In the genomic region with DNA sequence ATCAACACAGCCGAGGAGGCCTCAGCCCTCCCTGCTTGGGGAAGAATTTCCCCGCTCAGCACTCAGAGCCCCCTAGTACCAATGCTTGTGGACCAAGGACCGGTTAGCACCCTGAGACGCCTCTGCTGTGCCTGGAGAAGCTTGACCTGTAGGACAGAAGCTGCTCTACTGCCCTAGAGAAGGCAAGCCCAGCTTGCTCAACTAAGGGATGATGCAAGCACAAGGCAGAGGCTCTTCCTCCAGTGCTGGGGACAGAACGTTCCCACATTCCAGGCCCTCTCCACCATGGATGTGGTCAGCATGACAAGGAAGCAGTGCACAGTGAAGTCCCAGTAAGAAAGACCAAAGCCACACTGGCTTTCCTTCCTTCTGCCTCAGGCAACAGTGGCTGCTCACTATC, we compare ENCODE assay signal across 11 mouse cellular contexts.
DNase-seq lines count a peak whose midpoint lies in the region; ATAC-seq lines count a peak whose summit lies in the region.
"Had no signal": no experiment of that assay in that cellular context is flagged by ENCODE, and none has a peak within 500 bp of the region (broad histone marks: within the 10 kb centered on the region; RNA-seq: fewer than 3 reads in every experiment).

No protein-coding gene starts in this region.

- H3K27ac ChIP-seq in forebrain, embryonic 10.5 days = 0 out of 2 replicates have a peak overlapping the region, but pooled peaks have one; percentile 13
- H3K27ac ChIP-seq in forebrain, embryonic 12.5 days = no peak overlapping the region
- H3K27ac ChIP-seq in embryonic facial prominence, embryonic 10.5 days (replicated peaks) = peak overlapping the region; percentile 30; the same call in 1 of the 2 replicates
- H3K27ac ChIP-seq in intestine, embryonic 16.5 days (ENCODE audit: low read length) = peak overlapping the region; percentile 23; the same call in 1 of the 2 replicates
- H3K27ac ChIP-seq in forebrain, embryonic 15.5 days (replicated peaks) = no peak overlapping the region
- H3K27ac ChIP-seq in midbrain, embryonic 13.5 days = no peak overlapping the region
- H3K27ac ChIP-seq: liver, embryonic 14.5 days had no signal

- H3K9ac ChIP-seq in forebrain, embryonic 12.5 days = no peak overlapping the region
- no peak overlapping the region for H3K9ac ChIP-seq in intestine, embryonic 16.5 days (ENCODE audit: low read depth, low read length)
- no peak overlapping the region for H3K9ac ChIP-seq in forebrain, embryonic 15.5 days (replicated peaks)
- no peak overlapping the region for H3K9ac ChIP-seq in midbrain, embryonic 13.5 days (replicated peaks)
- H3K9ac ChIP-seq: liver, embryonic 14.5 days had no signal

- peaks cover 12% of the 10 kb centered on the region for H3K4me1 ChIP-seq in forebrain, embryonic 10.5 days
- peaks cover 10% of the 10 kb centered on the region; the same call in 1 of the 2 replicates for H3K4me1 ChIP-seq in forebrain, embryonic 12.5 days
- H3K4me1 ChIP-seq in embryonic facial prominence, embryonic 10.5 days = peaks cover 26% of the 10 kb centered on the region
- peaks cover 30% of the 10 kb centered on the region for H3K4me1 ChIP-seq in intestine, embryonic 16.5 days (ENCODE audit: control insufficient read depth, insufficient read depth, low read length)
- H3K4me1 ChIP-seq in forebrain, embryonic 15.5 days = 0 out of 2 replicates have a peak, but pooled peaks cover 6% of the 10 kb centered on the region
- H3K4me1 ChIP-seq in midbrain, embryonic 13.5 days (replicated peaks) = 0 out of 2 replicates have a peak, but pooled peaks cover 7% of the 10 kb centered on the region

- DNase-seq in forebrain, embryonic 10.5 days (ENCODE audit: extremely low spot score, low spot score) = no peak
- DNase-seq in embryonic facial prominence, embryonic 10.5 days (ENCODE audit: low spot score) = no peak
- DNase-seq in kidney, adult 11 months = no peak
- DNase-seq: cerebellum, adult 8-10 months; thymus, postnatal 36 days had no signal

- no peaks in the 10 kb centered on the region for H3K36me3 ChIP-seq in forebrain, embryonic 10.5 days (replicated peaks)
- no peaks in the 10 kb centered on the region for H3K36me3 ChIP-seq in forebrain, embryonic 12.5 days (replicated peaks)
- H3K36me3 ChIP-seq in embryonic facial prominence, embryonic 10.5 days (replicated peaks) = no peaks in the 10 kb centered on the region
- H3K36me3 ChIP-seq in intestine, embryonic 16.5 days (ENCODE audit: control insufficient read depth, insufficient read depth, low read length) = no peaks in the 10 kb centered on the region
- no peaks in the 10 kb centered on the region for H3K36me3 ChIP-seq in forebrain, embryonic 15.5 days
- H3K36me3 ChIP-seq in midbrain, embryonic 13.5 days = no peaks in the 10 kb centered on the region

- no peaks in the 10 kb centered on the region for H3K9me3 ChIP-seq in forebrain, embryonic 10.5 days
- H3K9me3 ChIP-seq in forebrain, embryonic 12.5 days = no peaks in the 10 kb centered on the region
- H3K9me3 ChIP-seq in embryonic facial prominence, embryonic 10.5 days = no peaks in the 10 kb centered on the region
- H3K9me3 ChIP-seq in intestine, embryonic 16.5 days (ENCODE audit: control insufficient read depth, low read length) = no peaks in the 10 kb centered on the region
- H3K9me3 ChIP-seq in forebrain, embryonic 15.5 days = no peaks in the 10 kb centered on the region
- no peaks in the 10 kb centered on the region for H3K9me3 ChIP-seq in midbrain, embryonic 13.5 days

- WGBS in forebrain, embryonic 10.5 days = 82% methylated on average over 5 of the region's 5 CpGs
- WGBS in forebrain, embryonic 12.5 days = 77% methylated on average over 5 of the region's 5 CpGs
- 74% methylated on average over 5 of the region's 5 CpGs for WGBS in embryonic facial prominence, embryonic 10.5 days
- WGBS in intestine, embryonic 16.5 days = 54% methylated on average over 5 of the region's 5 CpGs
- 79% methylated on average over 5 of the region's 5 CpGs for WGBS in forebrain, embryonic 15.5 days
- whole genome bisulfite sequencing in midbrain, embryonic 13.5 days = 83% methylated on average over 5 of the region's 5 CpGs

- no peak overlapping the region for H3K4me3 ChIP-seq in forebrain, embryonic 10.5 days
- no peak overlapping the region for H3K4me3 ChIP-seq in forebrain, embryonic 12.5 days (replicated peaks)
- H3K4me3 ChIP-seq in embryonic facial prominence, embryonic 10.5 days = no peak overlapping the region
- H3K4me3 ChIP-seq in intestine, embryonic 16.5 days (ENCODE audit: low read length) = no peak overlapping the region
- H3K4me3 ChIP-seq in forebrain, embryonic 15.5 days = no peak overlapping the region
- H3K4me3 ChIP-seq in midbrain, embryonic 13.5 days (replicated peaks) = no peak overlapping the region

- H3K4me2 ChIP-seq in forebrain, embryonic 12.5 days = no peak overlapping the region
- H3K4me2 ChIP-seq in intestine, embryonic 16.5 days (ENCODE audit: low read depth, low read length) = no peak overlapping the region
- no peak overlapping the region for H3K4me2 ChIP-seq in forebrain, embryonic 15.5 days (replicated peaks)
- H3K4me2 ChIP-seq in midbrain, embryonic 13.5 days (replicated peaks) = no peak overlapping the region

- ATAC-seq in forebrain, embryonic 12.5 days (ENCODE audit: low FRiP score) = no peak
- ATAC-seq in intestine, embryonic 16.5 days = peak; percentile 61
- peak; percentile 66 for ATAC-seq in megakaryocyte progenitor cell, adult 5-6 weeks (replicated peaks; ENCODE audit: poor library complexity)
- no peak for ATAC-seq in forebrain, embryonic 15.5 days (replicated peaks)
- ATAC-seq in midbrain, embryonic 13.5 days = no peak

- H3K27me3 ChIP-seq in forebrain, embryonic 10.5 days (ENCODE audit: poor library complexity, severe bottlenecking) = no peaks in the 10 kb centered on the region
- no peaks in the 10 kb centered on the region for H3K27me3 ChIP-seq in forebrain, embryonic 12.5 days
- H3K27me3 ChIP-seq in embryonic facial prominence, embryonic 10.5 days (replicated peaks; ENCODE audit: low read depth, poor library complexity, severe bottlenecking) = no peaks in the 10 kb centered on the region
- no peaks in the 10 kb centered on the region for H3K27me3 ChIP-seq in intestine, embryonic 16.5 days (replicated peaks; ENCODE audit: control insufficient read depth, insufficient read depth, low read length)
- no peaks in the 10 kb centered on the region for H3K27me3 ChIP-seq in forebrain, embryonic 15.5 days
- no peaks in the 10 kb centered on the region for H3K27me3 ChIP-seq in midbrain, embryonic 13.5 days

Comparison
In these comparisons a context has a peak if more than half of its experiments do, and no peak if none do; other contexts are left out.
1. H3K27ac ChIP-seq: peak in forebrain, embryonic 10.5 days (single experiment), embryonic facial prominence, embryonic 10.5 days (single experiment) and intestine, embryonic 16.5 days (single experiment); none in forebrain, embryonic 12.5 days (single experiment), forebrain, embryonic 15.5 days (single experiment) and midbrain, embryonic 13.5 days (single experiment).
2. ATAC-seq: peak in intestine, embryonic 16.5 days (single experiment) and megakaryocyte progenitor cell, adult 5-6 weeks (single experiment); none in forebrain, embryonic 12.5 days (single experiment), forebrain, embryonic 15.5 days (single experiment) and midbrain, embryonic 13.5 days (single experiment).